Mouse (Mus musculus): ENCODE data around the gene Dab2. TPM values are rescaled to one million over a fixed set of nuclear protein-coding genes. Genes with fewer than 3 reads are reported as not detected.

Dab2 gene
- polyA plus RNA-seq, 1 experiment: 86.6 TPM

GRCm38 (mm10) chr15:6322311-6322710, 22.7 kb downstream of the Dab2 start:
- H3K27ac ChIP-seq (ENCODE audit: insufficient read depth, low read length): no peak overlapping the region
- TF ChIP-seq CTCF (IDR thresholded peaks at IDR 0.05; ENCODE audit: borderline replicate concordance, insufficient read depth, low read length): no peak
- no peak for TF ChIP-seq POLR2A (IDR thresholded peaks at IDR 0.05; ENCODE audit: low read depth, low read length)
- H3K4me1 ChIP-seq (ENCODE audit: control insufficient read depth, insufficient read depth, low read length): peaks cover 4% of the 10 kb centered on the region
- no peak overlapping the region for H3K4me3 ChIP-seq (ENCODE audit: insufficient read depth, low read length)

GRCm38 (mm10) chr15:6323577-6323976, 24.0 kb downstream of the Dab2 start:
- Histone ChIP-seq H3K27ac (ENCODE audit: insufficient read depth, low read length) (no peak overlapping the region), H3K4me1 (ENCODE audit: control insufficient read depth, insufficient read depth, low read length) (peaks cover 4% of the 10 kb centered on the region), H3K4me3 (ENCODE audit: insufficient read depth, low read length) (no peak overlapping the region)
- TF ChIP-seq CTCF (IDR thresholded peaks at IDR 0.05; ENCODE audit: borderline replicate concordance, insufficient read depth, low read length) (no peak), POLR2A (IDR thresholded peaks at IDR 0.05; ENCODE audit: low read depth, low read length) (no peak)

- H3K4me1 ChIP-seq (ENCODE audit: control insufficient read depth, insufficient read depth, low read length): peaks cover 2% of the 10 kb centered on the region; the same call in 1 of the 2 replicates
- H3K27ac ChIP-seq (ENCODE audit: insufficient read depth, low read length): no peak overlapping the region
- no peak overlapping the region for H3K4me3 ChIP-seq (ENCODE audit: insufficient read depth, low read length)
- TF ChIP-seq POLR2A (IDR thresholded peaks at IDR 0.05; ENCODE audit: low read depth, low read length) (no peak), CTCF (IDR thresholded peaks at IDR 0.05; ENCODE audit: borderline replicate concordance, insufficient read depth, low read length) (no peak)
Observed at GRCm38 (mm10) chr15:6325443-6325842, 25.9 kb downstream of the Dab2 start.

- no peak for TF ChIP-seq CTCF (IDR thresholded peaks at IDR 0.05; ENCODE audit: borderline replicate concordance, insufficient read depth, low read length)
- no peak for TF ChIP-seq POLR2A (IDR thresholded peaks at IDR 0.05; ENCODE audit: low read depth, low read length)
- H3K4me1 ChIP-seq (ENCODE audit: control insufficient read depth, insufficient read depth, low read length): no peaks in the 10 kb centered on the region
- no peak overlapping the region for H3K27ac ChIP-seq (ENCODE audit: insufficient read depth, low read length)
- no peak overlapping the region for H3K4me3 ChIP-seq (ENCODE audit: insufficient read depth, low read length)
Observed at GRCm38 (mm10) chr15:6326011-6326410, 26.4 kb downstream of the Dab2 start.

- TF ChIP-seq CTCF (IDR thresholded peaks at IDR 0.05; ENCODE audit: borderline replicate concordance, insufficient read depth, low read length): no peak
- no peak for TF ChIP-seq POLR2A (IDR thresholded peaks at IDR 0.05; ENCODE audit: low read depth, low read length)
- H3K4me1 ChIP-seq (ENCODE audit: control insufficient read depth, insufficient read depth, low read length): peaks cover 2% of the 10 kb centered on the region; the same call in 1 of the 2 replicates
- no peak overlapping the region for H3K27ac ChIP-seq (ENCODE audit: insufficient read depth, low read length)
- no peak overlapping the region for H3K4me3 ChIP-seq (ENCODE audit: insufficient read depth, low read length)
Observed at GRCm38 (mm10) chr15:6331380-6331779, 31.8 kb downstream of the Dab2 start.

- TF ChIP-seq CTCF (IDR thresholded peaks at IDR 0.05; ENCODE audit: borderline replicate concordance, insufficient read depth, low read length) (no peak), POLR2A (IDR thresholded peaks at IDR 0.05; ENCODE audit: low read depth, low read length) (no peak)
- Histone ChIP-seq H3K4me1 (ENCODE audit: control insufficient read depth, insufficient read depth, low read length) (peaks cover 2% of the 10 kb centered on the region; the same call in 1 of the 2 replicates), H3K27ac (ENCODE audit: insufficient read depth, low read length) (no peak overlapping the region), H3K4me3 (ENCODE audit: insufficient read depth, low read length) (no peak overlapping the region)
Observed at GRCm38 (mm10) chr15:6334664-6335206, 35.1 kb downstream of the Dab2 start.

- TF ChIP-seq POLR2A (IDR thresholded peaks at IDR 0.05; ENCODE audit: low read depth, low read length) (no peak), CTCF (IDR thresholded peaks at IDR 0.05; ENCODE audit: borderline replicate concordance, insufficient read depth, low read length) (no peak)
- H3K4me1 ChIP-seq (ENCODE audit: control insufficient read depth, insufficient read depth, low read length): no peaks in the 10 kb centered on the region
- no peak overlapping the region for H3K4me3 ChIP-seq (ENCODE audit: insufficient read depth, low read length)
- H3K27ac ChIP-seq (ENCODE audit: insufficient read depth, low read length): no peak overlapping the region
Observed at GRCm38 (mm10) chr15:6339767-6340166, 40.2 kb downstream of the Dab2 start.

- no peaks in the 10 kb centered on the region for H3K4me1 ChIP-seq (ENCODE audit: control insufficient read depth, insufficient read depth, low read length)
- no peak overlapping the region for H3K4me3 ChIP-seq (ENCODE audit: insufficient read depth, low read length)
- TF ChIP-seq POLR2A (IDR thresholded peaks at IDR 0.05; ENCODE audit: low read depth, low read length) (no peak), CTCF (IDR thresholded peaks at IDR 0.05; ENCODE audit: borderline replicate concordance, insufficient read depth, low read length) (no peak)
- no peak overlapping the region for H3K27ac ChIP-seq (ENCODE audit: insufficient read depth, low read length)
Observed at GRCm38 (mm10) chr15:6340347-6340746, 40.8 kb downstream of the Dab2 start.

- H3K4me1 ChIP-seq (ENCODE audit: control insufficient read depth, insufficient read depth, low read length): no peaks in the 10 kb centered on the region
- no peak overlapping the region for H3K4me3 ChIP-seq (ENCODE audit: insufficient read depth, low read length)
- TF ChIP-seq POLR2A (IDR thresholded peaks at IDR 0.05; ENCODE audit: low read depth, low read length) (no peak), CTCF (IDR thresholded peaks at IDR 0.05; ENCODE audit: borderline replicate concordance, insufficient read depth, low read length) (no peak)
- H3K27ac ChIP-seq (ENCODE audit: insufficient read depth, low read length): no peak overlapping the region
Observed at GRCm38 (mm10) chr15:6341427-6341826, 41.8 kb downstream of the Dab2 start.

GRCm38 (mm10) chr15:6353901-6354300, 54.3 kb downstream of the Dab2 start:
- TF ChIP-seq CTCF (IDR thresholded peaks at IDR 0.05; ENCODE audit: borderline replicate concordance, insufficient read depth, low read length): no peak
- TF ChIP-seq POLR2A (IDR thresholded peaks at IDR 0.05; ENCODE audit: low read depth, low read length): no peak
- Histone ChIP-seq H3K4me3 (ENCODE audit: insufficient read depth, low read length) (no peak overlapping the region), H3K27ac (ENCODE audit: insufficient read depth, low read length) (no peak overlapping the region), H3K4me1 (ENCODE audit: control insufficient read depth, insufficient read depth, low read length) (no peaks in the 10 kb centered on the region)

Measured in embryonic fibroblast, embryonic 13.5 days (primary cell).